Comparison of ENCODE assay signal across 14 mouse cellular contexts in genomic region chr11:19632477-19632876, GRCm38 (mm10).
"Had no signal": no experiment of that assay in that cellular context is flagged by ENCODE, and none has a peak within 500 bp of the region (broad histone marks: within the 10 kb centered on the region; RNA-seq: fewer than 3 reads in every experiment).

No protein-coding gene starts in this region.

- DNase-seq: kidney, adult 2 months; kidney, postnatal 10 days; kidney, postnatal 36 days; layer of hippocampus, postnatal 36 days; liver, embryonic 13.5 days; lung, adult 2 months; lung, postnatal 14 days; lung, postnatal 4 days; retina, postnatal 1 day; right cerebral cortex, postnatal 25 days; thymus, adult 18-20 months; thymus, postnatal 25 days had no signal

- ATAC-seq: midbrain, embryonic 13.5 days; midbrain, embryonic 16.5 days had no signal
